Mouse (Mus musculus): ENCODE data around the gene Hlx. TPM values are rescaled to one million over a fixed set of nuclear protein-coding genes. Genes with fewer than 3 reads are reported as not detected.

The Hlx gene
- total RNA-seq, 2 experiments from 2014 or later = 1.5 TPM

DNA sequence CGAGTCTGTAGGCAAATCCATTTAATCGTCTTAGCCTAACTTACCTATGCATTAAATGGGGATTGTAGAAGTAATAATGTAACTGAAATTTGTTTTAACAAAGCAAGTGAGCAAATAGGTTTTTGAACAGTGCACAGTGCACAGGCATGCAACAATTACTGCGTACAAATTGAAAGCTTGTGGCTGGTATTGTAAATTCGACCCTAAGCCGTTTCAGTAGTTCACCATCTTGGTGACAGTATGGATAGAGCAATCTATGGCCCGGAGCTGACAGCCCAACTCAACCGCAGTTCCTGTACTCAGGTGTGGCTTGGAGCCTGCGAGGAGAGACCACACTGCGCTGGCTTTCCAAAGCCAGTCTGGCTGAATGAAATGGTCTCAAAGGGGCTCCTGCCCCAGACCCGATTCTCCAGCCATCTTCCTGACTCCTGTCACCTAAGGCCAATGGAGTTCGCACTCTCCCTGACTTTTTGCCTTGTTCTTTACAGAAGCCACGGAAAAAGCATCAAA is 14.7 kb downstream of the Hlx start:
- no peak for DNase-seq (ENCODE audit: extremely low spot score in 1 of 2, low spot score in 1 of 2)

DNA sequence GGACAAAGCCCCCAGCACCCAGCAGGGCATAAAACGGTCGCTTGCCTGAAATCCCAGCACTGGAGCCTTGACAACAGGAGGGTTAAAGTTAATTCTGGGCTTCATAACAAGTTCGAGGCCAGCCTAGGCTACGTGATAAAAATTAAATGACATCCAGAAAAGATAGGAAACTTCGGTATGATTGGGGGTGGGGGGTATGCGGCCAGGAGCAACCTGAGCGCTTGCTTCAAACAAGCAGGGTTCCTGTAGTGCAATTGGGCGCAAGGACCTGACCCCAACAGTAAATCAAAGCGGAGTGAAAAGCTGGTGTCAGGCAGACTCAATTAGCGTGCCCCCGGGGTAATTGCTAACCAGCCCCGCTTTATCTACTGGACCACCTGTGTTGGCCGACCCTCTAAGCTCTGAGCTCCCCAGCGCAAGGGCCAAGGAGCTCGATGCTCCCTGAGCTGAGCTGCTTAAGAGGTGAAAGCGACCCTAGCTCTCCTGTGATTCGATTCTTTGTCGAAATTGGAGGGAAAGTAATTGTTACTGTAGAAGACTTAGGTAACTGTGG is 15.3 kb downstream of the Hlx start:
- no peak for DNase-seq (ENCODE audit: extremely low spot score in 1 of 2, low spot score in 1 of 2)

DNA sequence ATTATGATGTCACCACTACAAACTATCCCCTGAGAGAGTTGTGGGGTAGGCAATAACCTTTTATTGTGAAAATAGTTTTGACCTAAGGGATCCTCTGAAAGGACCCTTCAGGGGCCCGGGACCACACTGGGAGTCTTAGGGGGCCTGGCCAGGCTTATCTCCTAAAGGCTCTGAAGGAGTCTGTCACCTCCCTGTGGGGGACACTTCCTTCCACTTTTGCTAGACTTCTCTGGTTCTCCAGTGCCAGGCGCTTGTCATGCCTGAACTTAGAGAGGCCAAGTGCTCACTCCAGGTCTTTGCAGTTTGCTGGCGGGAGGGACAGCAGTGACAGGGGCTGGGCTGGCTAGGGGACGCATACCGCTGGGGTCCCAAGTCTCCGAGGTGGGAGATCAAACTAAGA is 16.3 kb downstream of the Hlx start:
- no peak for DNase-seq (ENCODE audit: extremely low spot score in 1 of 2, low spot score in 1 of 2)

DNA sequence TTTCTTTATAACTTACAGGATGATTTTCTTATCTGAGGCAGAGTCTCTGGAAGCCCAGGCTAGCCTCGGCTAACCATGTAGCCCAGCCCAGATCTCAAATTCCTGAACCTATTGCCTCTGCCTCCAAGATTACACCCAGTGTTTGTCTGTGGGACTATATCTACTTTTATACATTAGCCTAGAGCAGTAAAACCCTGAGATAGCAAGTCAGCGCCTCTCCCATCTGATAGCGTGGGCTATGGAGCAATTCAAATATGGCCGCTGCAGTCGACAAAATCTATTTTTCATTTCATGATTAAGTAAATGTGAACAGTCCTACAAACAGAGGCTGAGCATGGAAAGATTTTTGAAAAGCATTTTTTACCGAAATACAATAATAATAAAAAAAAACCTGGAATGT is 16.7 kb downstream of the Hlx start:
- DNase-seq (ENCODE audit: extremely low spot score in 1 of 2, low spot score in 1 of 2) = no peak

DNA sequence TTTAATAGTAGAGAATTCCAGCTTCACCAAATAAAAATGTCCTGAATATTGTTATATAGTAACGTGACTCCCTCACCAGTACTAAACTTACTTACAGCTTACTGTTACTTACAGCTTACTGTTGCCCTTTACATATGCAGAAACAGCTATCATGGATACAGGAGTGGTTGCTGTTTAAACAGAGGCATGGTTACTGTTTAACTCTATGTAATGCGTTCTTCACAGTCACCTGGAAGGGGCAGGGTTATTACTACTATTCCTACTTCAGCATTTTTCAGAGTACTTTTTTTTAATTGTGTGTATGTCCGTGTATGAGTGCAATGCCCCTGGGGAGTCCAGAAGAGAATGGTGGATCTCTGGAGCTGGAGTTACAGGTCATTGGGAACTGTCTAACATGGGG is 17.9 kb downstream of the Hlx start:
- DNase-seq (ENCODE audit: extremely low spot score in 1 of 2, low spot score in 1 of 2) = no peak

DNA sequence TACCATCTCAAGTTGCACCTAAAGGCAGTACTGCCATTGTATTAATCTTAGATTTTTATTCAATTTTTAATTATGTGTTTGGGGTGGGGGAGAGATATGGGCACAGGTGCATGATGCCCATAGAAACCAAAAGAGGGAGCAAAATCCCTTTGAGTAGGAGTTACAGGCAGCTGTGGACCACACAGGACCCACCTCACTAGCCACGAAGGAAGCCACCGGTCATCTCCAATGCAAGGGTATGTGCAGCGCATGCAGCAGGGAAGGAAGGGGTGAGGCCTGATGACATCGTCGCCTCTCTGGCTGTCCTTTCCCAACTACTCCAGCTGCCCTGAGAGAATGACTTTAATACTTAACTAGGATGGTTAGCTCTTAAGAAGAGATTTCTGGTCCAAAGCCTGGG is 18.7 kb downstream of the Hlx start:
- no peak for DNase-seq (ENCODE audit: extremely low spot score in 1 of 2, low spot score in 1 of 2)

DNA sequence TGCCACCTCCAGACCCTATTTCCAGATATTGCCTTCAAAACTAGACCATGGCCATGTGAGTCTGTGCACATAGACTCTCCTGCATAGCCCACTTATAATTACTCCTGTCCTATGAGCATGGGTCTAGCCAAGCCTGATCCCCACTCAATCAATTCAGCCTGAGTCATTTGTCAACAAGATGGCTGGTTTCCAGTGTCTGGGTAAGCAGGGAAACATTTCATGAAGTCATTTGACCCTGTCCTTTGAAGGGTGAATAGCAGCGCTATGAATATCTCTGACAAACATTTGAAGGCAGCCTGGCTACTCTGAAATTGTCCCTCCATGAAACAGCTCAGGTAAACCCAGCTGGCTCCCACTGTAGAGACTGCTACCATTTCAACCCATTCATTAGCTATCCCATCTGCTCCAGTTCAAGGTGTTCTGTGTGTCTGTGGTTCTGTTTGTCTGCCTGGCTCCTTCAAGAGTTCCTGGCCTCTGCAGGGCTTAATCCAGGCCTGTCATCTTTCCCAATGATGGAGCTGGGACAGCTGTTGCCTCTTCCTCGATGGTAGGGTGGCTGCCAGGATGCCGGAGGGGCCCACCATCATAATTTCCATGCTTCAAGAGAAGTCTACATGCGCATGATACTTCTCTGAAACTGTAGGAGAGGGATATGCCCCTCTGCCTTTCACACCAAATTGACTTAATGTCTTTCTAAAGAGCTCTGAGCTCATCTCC is 24.7 kb downstream of the Hlx start:
- DNase-seq (ENCODE audit: extremely low spot score in 1 of 2, low spot score in 1 of 2) = no peak

DNA sequence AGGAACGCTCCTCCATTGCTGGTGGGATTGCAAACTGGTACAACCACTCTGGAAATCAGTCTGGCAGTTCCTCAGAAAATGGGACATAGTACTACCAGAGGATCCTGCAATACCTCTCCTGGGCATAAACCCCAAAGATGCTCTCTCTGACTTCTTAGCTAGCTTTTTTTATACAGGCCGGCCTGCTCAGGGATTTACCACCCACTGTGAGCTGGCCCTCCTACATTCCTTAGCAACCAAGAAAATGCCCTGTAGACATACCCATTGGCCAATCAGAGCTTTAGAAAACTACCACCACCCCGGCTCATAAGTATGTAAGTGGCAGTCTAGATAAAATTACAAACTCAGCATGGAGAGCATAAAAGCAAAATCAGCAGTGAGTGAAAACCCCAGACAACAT is 27.5 kb downstream of the Hlx start:
- DNase-seq (ENCODE audit: extremely low spot score in 1 of 2, low spot score in 1 of 2) = no peak

DNA sequence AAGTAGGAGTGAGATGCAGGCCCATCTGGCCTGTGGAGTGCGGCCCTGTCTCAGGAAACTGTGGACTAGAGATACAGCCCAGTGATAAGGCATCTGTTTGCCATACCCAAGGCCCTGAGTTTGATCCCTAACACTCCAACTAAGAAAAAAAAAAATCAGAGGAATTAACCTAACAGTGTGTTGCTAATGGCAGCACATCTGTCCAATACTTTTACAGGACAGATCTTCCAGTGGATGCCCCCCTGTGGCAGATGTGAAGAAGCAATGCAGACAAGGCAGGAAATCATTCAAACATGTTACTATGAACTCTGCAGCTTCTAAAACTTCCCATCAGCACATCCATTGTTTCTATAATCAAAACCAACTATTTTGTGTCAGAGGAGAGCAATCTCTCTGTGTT is 33.1 kb downstream of the Hlx start:
- DNase-seq (ENCODE audit: extremely low spot score in 1 of 2, low spot score in 1 of 2) = no peak

DNA sequence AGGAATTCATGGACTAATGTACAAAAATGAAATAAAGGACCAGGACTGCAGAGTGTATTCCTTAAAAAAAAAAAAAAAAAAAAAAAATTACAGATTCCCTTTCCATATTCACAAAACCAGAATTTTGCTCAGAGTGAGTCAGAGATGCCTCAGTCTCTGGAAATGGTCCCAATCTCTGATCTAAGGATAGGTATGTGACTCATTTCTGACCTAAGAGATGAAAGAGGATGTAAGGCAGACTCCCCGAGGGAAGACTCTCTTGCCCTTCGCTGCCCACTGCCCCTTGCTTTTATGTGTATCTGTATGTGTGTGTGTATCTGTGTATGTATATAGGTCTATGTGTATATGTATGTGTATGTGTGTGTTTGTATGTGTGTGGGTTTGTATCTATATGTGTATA is 37.0 kb downstream of the Hlx start:
- no peak for DNase-seq (ENCODE audit: extremely low spot score in 1 of 2, low spot score in 1 of 2)

DNA sequence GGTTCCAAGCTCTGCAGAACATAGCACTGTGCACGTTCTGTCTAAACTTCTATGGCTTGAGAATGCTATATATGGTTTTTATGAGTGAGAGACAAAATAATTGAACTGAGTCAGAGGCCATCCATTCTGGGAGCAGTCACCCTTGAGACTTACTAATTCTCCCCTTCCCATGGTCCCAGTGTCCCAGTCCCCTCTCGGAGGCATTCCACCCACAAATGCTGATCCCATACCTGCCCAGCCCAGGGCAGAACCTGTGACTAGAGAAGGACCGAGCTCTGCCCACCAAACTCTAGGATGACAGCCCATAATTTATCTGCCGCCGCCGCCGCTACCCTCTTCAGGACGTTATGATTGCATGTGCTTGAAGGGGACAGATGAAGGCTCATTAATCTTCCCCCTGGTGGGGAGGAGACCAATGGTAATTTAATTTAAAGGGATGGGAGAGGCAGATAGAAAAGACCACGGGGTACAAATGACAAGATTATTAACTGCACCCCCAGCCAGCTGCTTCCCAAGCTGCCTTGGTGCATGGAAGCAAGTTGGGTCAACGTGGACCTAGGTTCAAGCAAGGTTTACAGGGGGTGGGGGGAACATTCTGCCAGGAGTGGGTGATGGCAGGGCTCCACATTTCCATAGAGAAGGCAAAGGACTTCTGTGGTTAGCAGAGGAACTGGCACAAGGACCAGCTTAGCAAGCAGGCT is 40.1 kb downstream of the Hlx start:
- DNase-seq (ENCODE audit: extremely low spot score in 1 of 2, low spot score in 1 of 2) = no peak

DNA sequence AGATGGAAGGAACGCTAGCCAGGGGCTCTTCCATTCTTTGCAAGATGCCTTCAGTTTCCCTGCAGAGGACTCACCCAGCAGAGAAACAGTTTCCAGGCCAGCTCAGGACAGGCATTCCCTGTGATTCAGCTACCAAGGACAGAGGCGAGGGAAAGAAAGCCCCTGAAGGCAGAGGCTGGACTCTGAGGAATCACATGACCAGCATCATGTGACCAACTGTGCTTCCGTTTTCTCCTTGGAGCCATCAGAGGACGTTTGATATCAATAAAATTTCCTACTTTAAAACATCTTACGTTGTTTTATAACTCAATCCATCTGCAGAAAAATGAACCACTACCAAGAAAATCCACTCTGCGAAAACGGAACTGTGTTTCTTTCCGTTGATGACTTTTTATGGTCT is 41.2 kb downstream of the Hlx start:
- no peak for DNase-seq (ENCODE audit: extremely low spot score in 1 of 2, low spot score in 1 of 2)

DNA sequence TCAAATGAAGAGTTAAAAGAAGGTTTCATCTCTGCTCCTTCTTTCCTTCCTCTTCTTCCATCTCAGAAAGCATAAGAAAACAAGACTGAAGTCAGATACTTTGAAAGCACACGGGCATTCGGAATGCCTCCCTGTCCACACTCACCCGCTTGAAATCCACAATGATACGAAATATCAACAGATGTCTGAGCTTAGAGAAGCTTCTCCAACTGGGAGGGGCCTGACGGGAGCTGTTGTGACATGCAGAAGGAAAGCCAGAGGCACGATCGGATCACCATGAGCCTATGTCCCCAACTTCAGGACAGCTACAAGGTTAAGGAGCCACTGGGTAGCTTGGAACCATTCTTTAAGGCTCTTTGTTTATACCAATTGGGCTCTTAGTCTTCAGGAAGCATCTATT is 44.4 kb downstream of the Hlx start:
- no peak for DNase-seq (ENCODE audit: extremely low spot score in 1 of 2, low spot score in 1 of 2)

DNA sequence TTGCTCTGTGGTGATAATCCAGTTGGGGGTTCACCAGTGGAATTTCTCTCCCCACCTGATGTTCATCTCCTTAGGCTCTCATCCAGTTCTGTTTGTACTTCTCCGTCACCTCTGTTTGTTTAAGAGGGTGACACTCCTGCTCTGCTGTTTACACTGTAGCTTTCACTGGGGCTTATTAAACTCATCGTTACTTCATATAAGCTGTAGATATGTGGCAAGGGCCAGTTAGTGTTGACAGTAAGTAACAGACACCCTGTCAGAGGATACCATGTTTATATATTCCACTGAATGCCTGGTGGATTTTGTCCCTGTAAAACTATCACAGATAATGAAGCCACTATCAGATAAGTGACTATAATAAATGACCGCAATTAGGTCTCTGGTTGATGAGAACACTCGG is 44.9 kb downstream of the Hlx start:
- no peak for DNase-seq (ENCODE audit: extremely low spot score in 1 of 2, low spot score in 1 of 2)

DNA sequence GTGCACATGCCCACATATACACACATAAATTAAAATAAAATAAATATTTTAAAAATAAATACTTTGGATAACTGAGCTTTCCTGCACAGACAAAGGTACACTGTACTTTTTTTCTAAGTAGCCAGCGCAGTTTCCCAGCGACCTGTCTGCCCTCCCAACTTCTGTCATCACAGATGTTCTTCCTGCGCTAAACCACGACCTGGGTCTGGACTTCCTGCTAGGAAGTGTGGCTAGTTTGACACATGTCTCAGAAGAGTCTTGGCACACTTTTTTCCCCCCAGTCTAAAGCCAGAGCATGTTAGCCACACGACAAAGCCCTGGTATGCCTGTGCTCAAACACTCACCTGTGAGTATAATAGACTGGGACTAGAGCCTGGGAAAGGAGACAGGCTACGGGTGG is 48.9 kb downstream of the Hlx start:
- no peak for DNase-seq (ENCODE audit: extremely low spot score in 1 of 2, low spot score in 1 of 2)

DNA sequence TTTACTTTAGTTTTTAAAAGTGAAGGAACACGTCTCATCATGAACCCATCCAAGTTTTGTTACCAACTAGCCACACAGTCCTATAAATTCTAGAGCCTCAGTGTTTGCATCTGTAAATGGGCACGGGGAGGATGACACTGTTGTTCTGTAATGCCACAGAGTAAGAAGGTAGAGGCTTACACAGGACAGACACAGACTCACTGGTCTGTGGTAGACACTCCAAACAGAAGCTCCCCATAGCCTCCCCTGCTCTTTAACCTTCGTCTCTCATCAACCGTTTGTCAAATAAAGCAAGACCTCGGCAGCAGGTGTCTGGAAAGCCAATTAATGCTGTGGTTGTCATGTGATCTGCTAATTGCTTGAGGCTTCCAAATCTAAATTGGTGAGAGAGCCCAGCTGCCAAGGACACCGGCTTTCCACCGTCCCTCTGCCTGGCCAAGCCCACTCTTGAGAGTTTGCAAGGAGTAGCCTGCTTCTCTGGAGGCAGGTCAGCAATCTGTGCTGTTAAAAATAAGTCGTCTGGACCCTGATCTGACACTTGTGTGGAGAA is 52.9 kb downstream of the Hlx start:
- no peak for DNase-seq (ENCODE audit: extremely low spot score in 1 of 2, low spot score in 1 of 2)

DNA sequence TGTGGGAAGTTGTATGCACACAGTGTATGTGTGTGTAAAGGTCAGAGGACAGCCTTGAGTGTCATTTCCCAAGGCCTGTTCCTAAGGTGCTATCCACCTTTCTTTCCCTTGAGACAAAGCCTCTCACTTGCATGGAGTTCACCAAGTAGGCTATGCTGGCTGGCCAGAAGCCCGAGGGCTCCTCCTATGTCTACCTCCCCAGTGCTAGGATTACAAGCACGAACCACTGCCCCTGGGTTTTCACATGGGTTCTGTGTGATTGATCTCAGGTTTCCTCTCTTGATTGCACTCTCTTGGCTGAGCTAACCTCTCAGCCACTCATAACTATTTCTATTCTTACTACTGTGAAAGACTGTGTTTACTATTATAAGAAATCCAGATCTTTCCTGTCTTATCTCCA is 54.8 kb downstream of the Hlx start:
- no peak for DNase-seq (ENCODE audit: extremely low spot score in 1 of 2, low spot score in 1 of 2)

Other genes starting within 250 kb of the Hlx start
- gene Marc1, start 78.7 kb upstream of the Hlx start, total RNA-seq (2021) = under 1 TPM in 1 of 2 experiments, not detected in 1; 0.31 TPM
- gene Marc2, start 113.8 kb upstream of the Hlx start, total RNA-seq (2021) = 100 to 1,000 TPM; 107 to 112 TPM
- 1 to 10 TPM; 8.1 to 9.9 TPM for gene C130074G19Rik, start 150.6 kb upstream of the Hlx start, total RNA-seq (2021)